Mouse (Mus musculus) kidney, postnatal 0 days (tissue): ENCODE measurements around the gene Padi6. TPM values are rescaled to one million over a fixed set of nuclear protein-coding genes. Genes with fewer than 3 reads are reported as not detected.

ENCODE experiments used
- ATAC-seq: fragments of 200-750 bp; cut with Nextera tagmentation; replicated peaks from 2 replicates; pipeline ENCODE4 v1.8.0; 2017; ENCODE audit warnings: low read depth, moderate number of reproducible peaks, moderate TSS enrichment, moderate library complexity; ENCODE audit not compliant: low FRiP score
- DNase-seq: peaks from one replicate; pipeline ENCODE4 v3.0.0-alpha.2; 2016; ENCODE audit warnings: low spot score
- H3K27ac ChIP-seq: fragments of 300-500 bp; sonication (generic); 2 replicates; pipeline ENCODE4 v1.5.1; 2014; ENCODE audit warnings: mild to moderate bottlenecking
- H3K27me3 ChIP-seq: fragments of 300-500 bp; sonication (generic); 2 replicates; pipeline ENCODE4 v1.6.1; 2014; ENCODE audit warnings: low read length, mixed read lengths; ENCODE audit not compliant: insufficient read depth
- H3K36me3 ChIP-seq: fragments of 300-500 bp; sonication (generic); 2 replicates; pipeline ENCODE4 v1.6.1; 2014; ENCODE audit warnings: low read length, mixed read lengths; ENCODE audit not compliant: insufficient read depth
- H3K4me1 ChIP-seq: fragments of 300-500 bp; sonication (generic); replicated peaks from 2 replicates; pipeline ENCODE4 v1.6.1; 2014; ENCODE audit warnings: antibody characterized with exemption, low read length, mixed read lengths; ENCODE audit not compliant: insufficient read depth
- H3K4me2 ChIP-seq: fragments of 300-500 bp; sonication (generic); 2 replicates; pipeline ENCODE4 v1.6.1; 2014; ENCODE audit warnings: mild to moderate bottlenecking, low read length, moderate library complexity, mixed read lengths
- H3K4me3 ChIP-seq: fragments of 300-500 bp; sonication (generic); replicated peaks from 2 replicates; pipeline ENCODE4 v1.5.1; 2014; ENCODE audit warnings: low read depth, low read length
- H3K9ac ChIP-seq: fragments of 300-500 bp; sonication (generic); 2 replicates; pipeline ENCODE4 v1.6.1; 2014; ENCODE audit warnings: low read depth, low read length
- H3K9me3 ChIP-seq: fragments of 300-500 bp; sonication (generic); replicated peaks from 2 replicates; pipeline ENCODE4 v1.6.1; 2016; ENCODE audit warnings: low read length, inconsistent platforms, mixed read lengths
- CTCF ChIP-seq: IDR thresholded peaks from 2 replicates; pipeline ENCODE4 v1.5.1; 2016; ENCODE audit warnings: antibody characterized with exemption, low read depth, mild to moderate bottlenecking, moderate library complexity
- WGBS: fragments of 180-500 bp; shearing (Covaris S2); extraction: QIAGEN DNeasy Blood & Tissue Kit; methylation state at CpG from one replicate; pipeline ENCODE4 v1.1.7; 2014; 5-methylcytosine and 5-hydroxymethylcytosine counted together
- polyA plus RNA-seq: library from polyadenylated mRNA; unstranded; fragments of >200 nt; fragmentation: Nextera tagmentation; extraction: Ambion mirVana; gene quantifications from 2 replicates; pipeline ENCODE4 v1.2.1, GENCODE M21; 2015

Gene Padi6
- polyA plus RNA-seq, 1 experiment from 2014 or later, result 0.07 TPM

- no peak overlapping the region for H3K9ac ChIP-seq
- no peak overlapping the region for H3K27ac ChIP-seq
- 43% methylated on average over 1 of the region's 1 CpGs for WGBS
Measured at GRCm38 (mm10) chr4:140694551-140695060, 47.8 kb downstream of the Padi6 start.

DNA sequence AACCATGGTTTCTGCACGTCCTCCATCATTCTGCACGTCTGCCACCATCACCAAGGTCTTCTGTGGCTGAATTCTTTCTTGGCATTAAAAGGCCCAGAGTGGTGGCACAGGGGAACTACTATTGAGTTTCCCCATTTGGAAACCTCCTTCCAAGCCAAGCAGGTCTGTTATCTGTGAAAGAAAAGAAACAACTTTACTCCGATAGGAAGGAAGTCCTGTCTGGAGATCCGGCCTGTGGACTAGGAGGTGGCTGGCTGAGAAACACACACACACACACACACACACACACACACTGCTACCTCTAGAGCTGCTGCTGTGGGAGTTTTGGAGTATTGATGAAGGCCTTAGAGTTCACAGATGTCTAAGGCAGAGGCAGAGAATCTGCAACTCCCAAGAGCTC lies 48.9 kb downstream of the Padi6 start:
- H3K9me3 ChIP-seq, result no peaks in the 10 kb centered on the region
- 75% methylated on average over 4 of the region's 4 CpGs for WGBS
- H3K9ac ChIP-seq, result no peak overlapping the region
- DNase-seq (no peak), ATAC-seq (no peak)
- H3K4me2 ChIP-seq, result no peak overlapping the region
- no peak overlapping the region for H3K4me3 ChIP-seq
- H3K27me3 ChIP-seq, result no peaks in the 10 kb centered on the region
- no peak for TF ChIP-seq CTCF
- H3K4me1 ChIP-seq, result no peaks in the 10 kb centered on the region
- no peak overlapping the region for H3K27ac ChIP-seq
- H3K36me3 ChIP-seq, result no peaks in the 10 kb centered on the region

More at GRCm38 (mm10) chr4:140694551-140695060, 47.8 kb downstream of the Padi6 start:
- Histone ChIP-seq H3K4me3 (no peak overlapping the region), H3K4me2 (no peak overlapping the region), H3K9me3 (no peaks in the 10 kb centered on the region), H3K4me1 (0 out of 2 replicates have a peak, but pooled peaks cover 4% of the 10 kb centered on the region), H3K27me3 (no peaks in the 10 kb centered on the region), H3K36me3 (no peaks in the 10 kb centered on the region)
- DNase-seq (no peak), ATAC-seq (no peak)
- TF ChIP-seq CTCF, result no peak

DNA sequence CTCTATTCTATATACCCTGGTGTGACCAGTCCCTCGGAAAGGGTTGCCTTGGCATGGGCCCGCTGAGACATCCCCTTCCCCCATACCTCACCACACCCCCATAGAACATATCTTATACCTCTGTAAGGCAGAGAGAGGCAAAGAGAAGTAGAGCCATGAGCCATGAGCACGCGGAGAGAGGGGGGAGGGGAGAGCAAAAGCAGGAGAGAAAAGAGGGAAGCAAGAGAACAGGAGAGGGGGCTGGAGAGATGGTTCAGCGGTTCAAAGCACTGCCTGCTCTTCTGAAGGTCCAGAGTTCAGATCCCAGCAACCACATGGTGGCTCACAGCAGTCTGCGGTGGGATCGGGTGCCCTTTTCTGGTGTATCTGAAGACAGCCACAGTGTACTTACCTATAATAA lies 51.0 kb downstream of the Padi6 start:
- Histone ChIP-seq H3K27ac (no peak overlapping the region), H3K4me2 (no peak overlapping the region), H3K36me3 (no peaks in the 10 kb centered on the region), H3K9me3 (no peaks in the 10 kb centered on the region), H3K4me3 (no peak overlapping the region), H3K4me1 (no peaks in the 10 kb centered on the region), H3K27me3 (no peaks in the 10 kb centered on the region), H3K9ac (no peak overlapping the region)
- no peak for TF ChIP-seq CTCF
- no peak for DNase-seq
- no peak for ATAC-seq
- 77% methylated on average over 7 of the region's 7 CpGs for WGBS

DNA sequence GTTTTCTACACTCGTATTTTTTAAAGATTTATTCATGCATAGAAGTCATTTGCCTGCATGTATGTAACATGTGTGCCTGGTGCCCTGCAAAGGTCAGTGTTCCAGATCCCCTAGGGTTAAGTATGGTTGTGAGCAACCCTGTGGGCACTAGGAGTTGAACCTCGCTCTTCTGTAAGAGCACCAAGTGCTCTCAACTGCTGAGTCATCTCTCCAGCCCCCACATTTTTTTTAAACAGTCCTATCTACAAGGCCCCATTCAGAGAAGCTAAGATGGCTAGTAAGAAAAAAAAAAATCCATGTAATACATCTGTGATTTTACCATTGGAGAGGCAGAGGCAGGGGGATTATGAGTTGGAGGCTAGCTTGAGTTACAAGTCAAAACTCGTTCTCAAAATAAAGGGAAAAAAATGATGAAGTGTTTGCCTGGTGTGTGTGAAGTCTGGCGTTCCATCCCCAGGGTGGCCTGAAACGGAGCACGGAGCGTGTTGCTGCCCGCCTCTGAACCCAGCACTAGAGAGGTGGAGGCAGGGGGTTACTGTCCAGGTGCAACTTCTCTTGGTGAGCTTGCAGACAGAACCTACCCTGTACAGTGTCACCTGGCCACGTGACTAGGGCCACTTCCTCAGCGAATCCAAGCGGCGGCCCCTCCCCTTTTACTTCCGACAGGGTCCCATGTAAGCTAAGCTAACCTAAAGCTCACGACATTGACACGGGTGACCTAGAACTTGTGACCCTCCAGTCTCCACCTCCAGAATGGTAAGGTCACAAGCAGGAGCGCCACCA lies 52.4 kb downstream of the Padi6 start:
- no peaks in the 10 kb centered on the region for H3K9me3 ChIP-seq
- H3K9ac ChIP-seq, result no peak overlapping the region
- WGBS, result 64% methylated on average over 16 of the region's 16 CpGs
- H3K36me3 ChIP-seq, result no peaks in the 10 kb centered on the region
- H3K27me3 ChIP-seq, result no peaks in the 10 kb centered on the region
- H3K4me1 ChIP-seq, result no peaks in the 10 kb centered on the region
- no peak for ATAC-seq
- TF ChIP-seq CTCF, result no peak
- H3K4me3 ChIP-seq, result no peak overlapping the region
- H3K4me2 ChIP-seq, result no peak overlapping the region
- no peak for DNase-seq
- no peak overlapping the region for H3K27ac ChIP-seq

DNA sequence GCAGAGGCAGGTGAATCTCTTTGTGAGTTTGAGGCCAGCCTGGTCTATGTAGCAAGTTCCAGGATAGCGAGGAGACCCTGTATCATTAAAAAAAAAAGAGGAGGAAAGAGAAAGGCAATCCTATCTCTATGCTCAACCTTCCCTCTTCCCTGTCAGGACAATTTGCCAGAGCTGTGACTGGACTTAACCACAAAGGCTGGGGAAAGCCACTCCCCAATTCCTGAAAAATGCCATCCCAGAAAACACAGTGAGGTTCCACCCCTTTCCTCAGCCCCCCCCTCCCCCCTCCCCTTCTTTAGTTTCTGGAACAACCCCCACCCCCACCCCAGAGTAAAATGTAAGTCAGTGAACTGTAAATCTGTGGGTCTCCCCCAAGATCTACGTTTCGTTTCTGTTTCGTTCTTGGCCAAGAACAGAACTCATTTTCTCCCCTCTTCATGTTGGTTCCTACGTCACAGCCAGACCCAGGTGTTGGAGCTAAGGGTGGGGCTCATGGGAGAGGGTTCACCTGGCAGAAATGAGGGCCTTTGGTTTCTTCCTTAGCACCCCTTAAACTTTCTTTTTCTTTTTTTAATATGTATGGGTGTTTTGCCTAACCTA lies 53.5 kb downstream of the Padi6 start:
- Histone ChIP-seq H3K27me3 (no peaks in the 10 kb centered on the region), H3K9me3 (no peaks in the 10 kb centered on the region), H3K4me3 (no peak overlapping the region), H3K27ac (no peak overlapping the region), H3K36me3 (no peaks in the 10 kb centered on the region), H3K4me2 (no peak overlapping the region), H3K4me1 (0 out of 2 replicates have a peak, but pooled peaks cover 4% of the 10 kb centered on the region), H3K9ac (no peak overlapping the region)
- TF ChIP-seq CTCF, result no peak
- DNase-seq, result no peak
- WGBS, result 53% methylated on average over 5 of the region's 5 CpGs
- no peak for ATAC-seq

GRCm38 (mm10) chr4:140688044-140688825 lies 54.2 kb downstream of the Padi6 start:
- Histone ChIP-seq H3K36me3 (no peaks in the 10 kb centered on the region), H3K27me3 (no peaks in the 10 kb centered on the region), H3K9me3 (no peaks in the 10 kb centered on the region), H3K27ac (no peak overlapping the region), H3K4me2 (no peak overlapping the region), H3K4me1 (0 out of 2 replicates have a peak, but pooled peaks cover 4% of the 10 kb centered on the region), H3K9ac (no peak overlapping the region), H3K4me3 (no peak overlapping the region)
- ATAC-seq, result no peak
- 34% methylated on average over 11 of the region's 12 CpGs for WGBS
- no peak for TF ChIP-seq CTCF
- peak; percentile 39 for DNase-seq
